Mouse (Mus musculus) stomach, postnatal 0 days (tissue): ENCODE results near the gene 1700037H04Rik. TPM values are rescaled to one million over a fixed set of nuclear protein-coding genes. Genes with fewer than 3 reads are reported as not detected.

Source experiments
- ATAC-seq: fragments of 200-750 bp; cut with Nextera tagmentation; 2 replicates; pipeline ENCODE4 v1.8.0; 2017; ENCODE audit not compliant: low FRiP score, low TSS enrichment
- DNase-seq: peaks from one replicate; pipeline ENCODE4 v3.0.0-alpha.2; 2016; ENCODE audit warnings: low spot score
- H3K27ac ChIP-seq: fragments of 300-500 bp; sonication (generic); replicated peaks from 2 replicates; pipeline ENCODE4 v1.5.1; 2014; ENCODE audit warnings: mild to moderate bottlenecking, control low read depth
- H3K27me3 ChIP-seq: fragments of 300-500 bp; sonication (generic); 2 replicates; pipeline ENCODE4 v1.6.1; 2014; ENCODE audit warnings: low read length; ENCODE audit not compliant: control insufficient read depth, insufficient read depth
- H3K36me3 ChIP-seq: fragments of 300-500 bp; sonication (generic); 2 replicates; pipeline ENCODE4 v1.6.1; 2014; ENCODE audit warnings: low read length, mixed read lengths; ENCODE audit not compliant: control insufficient read depth, insufficient read depth
- H3K4me1 ChIP-seq: fragments of 300-500 bp; sonication (generic); replicated peaks from 2 replicates; pipeline ENCODE4 v1.6.1; 2014; ENCODE audit warnings: antibody characterized with exemption; ENCODE audit not compliant: control insufficient read depth, insufficient read depth
- H3K4me2 ChIP-seq: fragments of 300-500 bp; sonication (generic); replicated peaks from 2 replicates; pipeline ENCODE4 v1.6.1; 2014; ENCODE audit warnings: low read depth, mild to moderate bottlenecking, control low read depth, moderate library complexity
- H3K4me3 ChIP-seq: fragments of 300-500 bp; sonication (generic); 2 replicates; pipeline ENCODE4 v1.5.1; 2014; ENCODE audit warnings: low read depth, low read length, control low read depth
- H3K9ac ChIP-seq: fragments of 300-500 bp; sonication (generic); 2 replicates; pipeline ENCODE4 v1.6.1; 2014; ENCODE audit warnings: mild to moderate bottlenecking, low read length, control low read depth, mixed read lengths
- H3K9me3 ChIP-seq: fragments of 300-500 bp; sonication (generic); 2 replicates; pipeline ENCODE4 v1.6.1; 2016; ENCODE audit warnings: low read length; ENCODE audit not compliant: control insufficient read depth
- CTCF ChIP-seq: IDR thresholded peaks from 2 replicates; pipeline ENCODE4 v1.5.1; 2016; ENCODE audit warnings: antibody characterized with exemption, low read depth, mild to moderate bottlenecking, moderate library complexity
- EP300 ChIP-seq: optimal IDR thresholded peaks from 2 replicates; pipeline ENCODE3; 2016; ENCODE audit warnings: antibody characterized with exemption
- WGBS: fragments of 180-500 bp; shearing (Covaris S2); extraction: QIAGEN DNeasy Blood & Tissue Kit; methylation state at CpG from one replicate; pipeline ENCODE4 v1.1.7; 2014; 5-methylcytosine and 5-hydroxymethylcytosine counted together
- polyA plus RNA-seq: library from polyadenylated mRNA; unstranded; fragments of >200 nt; fragmentation: Nextera tagmentation; extraction: Ambion mirVana; gene quantifications from 2 replicates; pipeline ENCODE4 v1.2.1, GENCODE M21; 2015

Gene 1700037H04Rik
- polyA plus RNA-seq, 1 experiment from 2014 or later, result 42.6 TPM

DNA sequence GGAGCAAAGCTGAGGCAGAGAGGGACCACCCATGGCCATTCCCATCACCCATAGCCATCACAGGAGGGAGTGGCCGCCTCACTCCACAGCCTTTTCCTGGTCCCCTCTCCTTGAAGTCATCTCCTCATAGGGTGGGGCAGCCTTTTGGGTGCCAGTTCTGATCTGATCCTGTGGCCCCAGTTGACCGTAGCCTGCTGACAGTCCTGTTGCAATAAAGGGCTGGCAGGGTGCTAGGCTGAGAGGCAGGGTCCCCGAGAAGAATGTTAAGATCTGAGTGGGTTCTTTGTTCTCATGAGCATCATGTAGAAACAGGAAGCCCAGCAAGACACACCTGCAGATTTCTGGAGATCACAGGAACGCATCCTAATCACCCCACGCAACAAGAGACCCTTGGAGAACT lies 31.7 kb downstream of the 1700037H04Rik start:
- ATAC-seq (no peak), DNase-seq (no peak)
- Histone ChIP-seq H3K4me1 (peaks cover 6% of the 10 kb centered on the region; the same call in 1 of the 2 replicates), H3K9me3 (no peaks in the 10 kb centered on the region), H3K36me3 (no peaks in the 10 kb centered on the region), H3K4me2 (peak overlapping the region; percentile 75), H3K27me3 (no peaks in the 10 kb centered on the region), H3K4me3 (peak overlapping the region; percentile 62), H3K9ac (peak overlapping the region; percentile 80; the same call in 1 of the 2 replicates), H3K27ac (peak overlapping the region; percentile 81; the same call in 1 of the 2 replicates)
- 70% methylated on average over 5 of the region's 5 CpGs for WGBS
- TF ChIP-seq EP300, result no peak
- no peak for TF ChIP-seq CTCF

DNA sequence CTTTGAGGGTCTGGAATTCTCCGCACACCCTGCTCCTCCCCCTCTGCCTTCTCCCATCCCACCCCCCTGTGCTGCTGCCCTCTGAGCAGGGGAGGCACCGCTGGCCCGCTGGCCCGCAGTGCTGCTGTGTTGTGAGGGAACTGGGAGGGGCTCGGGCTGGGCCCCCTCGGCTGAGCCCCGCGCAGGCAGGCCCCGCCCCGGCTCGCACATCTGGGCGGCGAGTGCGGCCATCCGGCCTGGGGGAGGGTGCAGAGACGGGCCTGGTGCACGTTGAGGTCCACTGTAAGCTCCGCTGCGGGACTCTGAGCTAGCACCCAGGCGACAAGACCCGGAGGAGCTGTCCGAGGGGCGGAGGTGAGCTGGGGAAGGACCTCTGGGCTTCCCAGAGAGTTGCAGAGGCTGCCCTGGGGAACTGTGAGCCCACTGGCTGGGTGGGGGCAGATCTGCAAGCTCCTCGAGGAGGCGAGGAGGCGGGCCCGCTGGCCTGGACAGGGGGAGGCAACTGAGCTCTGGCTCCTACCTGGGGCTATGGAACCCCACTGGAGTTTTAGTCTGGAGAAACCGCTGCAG lies 32.6 kb downstream of the 1700037H04Rik start, which contains the start of gene Hspa12b:
Gene Hspa12b (plus strand): TSS at position 120 of the 570 bp plus-strand sequence.
- H3K36me3 ChIP-seq, result no peaks in the 10 kb centered on the region
- ATAC-seq, result peak; percentile 78
- H3K4me3 ChIP-seq, result peak within 1 kb of the TSS; percentile 62
- H3K4me1 ChIP-seq, result peaks cover 6% of the 10 kb centered on the region; the same call in 1 of the 2 replicates
- H3K27ac ChIP-seq, result peak within 1 kb of the TSS; percentile 81
- H3K4me2 ChIP-seq, result peak within 1 kb of the TSS; percentile 75
- DNase-seq, result peak; percentile 67
- H3K9ac ChIP-seq, result peak within 1 kb of the TSS; percentile 80
- no peaks in the 10 kb centered on the region for H3K9me3 ChIP-seq
- WGBS, result 2% methylated on average over 28 of the region's 28 CpGs
- no peaks in the 10 kb centered on the region for H3K27me3 ChIP-seq
- TF ChIP-seq CTCF (no peak), EP300 (no peak)

DNA sequence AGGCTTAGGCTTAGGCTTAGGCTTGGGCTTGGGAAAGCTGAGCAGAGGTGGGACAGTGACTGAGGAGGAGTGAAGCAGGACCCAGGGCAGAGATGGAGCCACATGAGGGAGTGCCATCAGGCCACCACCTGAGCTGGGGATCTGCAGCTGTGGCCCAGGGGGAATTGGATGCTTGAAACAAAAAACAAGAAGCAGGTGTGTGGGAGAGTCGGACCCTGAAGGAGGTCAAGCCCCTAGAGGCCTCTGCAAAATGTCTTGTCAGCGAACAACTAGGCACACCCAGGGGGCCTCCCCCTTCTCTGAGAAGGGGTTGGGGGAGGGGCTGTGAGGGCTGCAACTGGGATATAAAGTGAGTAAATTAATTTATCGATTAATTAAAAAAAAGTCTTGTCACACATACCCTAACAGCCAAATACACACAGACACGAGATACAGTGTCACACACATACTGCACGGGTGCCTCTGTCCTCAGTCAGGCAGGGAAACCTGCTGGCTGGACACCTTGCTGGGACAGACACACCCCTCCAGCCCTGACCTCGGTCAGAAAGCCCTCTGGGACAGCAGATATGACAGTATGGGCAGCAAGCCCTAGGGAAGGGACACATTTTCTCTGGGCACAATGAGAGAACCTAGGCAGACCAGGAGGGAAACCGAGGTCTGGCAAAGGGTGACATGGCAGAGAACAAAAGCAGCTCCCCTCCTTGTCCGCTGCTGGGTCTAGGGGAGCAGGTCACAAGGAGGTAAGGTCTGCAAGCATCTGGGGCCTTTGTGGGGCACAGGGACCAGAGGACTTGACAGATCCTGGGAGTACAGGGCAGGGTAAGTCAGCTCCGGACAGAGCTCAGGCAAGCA lies 33.7 kb downstream of the 1700037H04Rik start:
- no peak for TF ChIP-seq EP300
- Histone ChIP-seq H3K4me2 (no peak overlapping the region), H3K36me3 (no peaks in the 10 kb centered on the region), H3K27ac (peak overlapping the region; percentile 81), H3K4me3 (no peak overlapping the region), H3K4me1 (peaks cover 6% of the 10 kb centered on the region; the same call in 1 of the 2 replicates), H3K9ac (no peak overlapping the region; the same call in 1 of the 2 replicates), H3K9me3 (no peaks in the 10 kb centered on the region), H3K27me3 (no peaks in the 10 kb centered on the region)
- DNase-seq (no peak), ATAC-seq (no peak)
- WGBS, result 61% methylated on average over 9 of the region's 9 CpGs

DNA sequence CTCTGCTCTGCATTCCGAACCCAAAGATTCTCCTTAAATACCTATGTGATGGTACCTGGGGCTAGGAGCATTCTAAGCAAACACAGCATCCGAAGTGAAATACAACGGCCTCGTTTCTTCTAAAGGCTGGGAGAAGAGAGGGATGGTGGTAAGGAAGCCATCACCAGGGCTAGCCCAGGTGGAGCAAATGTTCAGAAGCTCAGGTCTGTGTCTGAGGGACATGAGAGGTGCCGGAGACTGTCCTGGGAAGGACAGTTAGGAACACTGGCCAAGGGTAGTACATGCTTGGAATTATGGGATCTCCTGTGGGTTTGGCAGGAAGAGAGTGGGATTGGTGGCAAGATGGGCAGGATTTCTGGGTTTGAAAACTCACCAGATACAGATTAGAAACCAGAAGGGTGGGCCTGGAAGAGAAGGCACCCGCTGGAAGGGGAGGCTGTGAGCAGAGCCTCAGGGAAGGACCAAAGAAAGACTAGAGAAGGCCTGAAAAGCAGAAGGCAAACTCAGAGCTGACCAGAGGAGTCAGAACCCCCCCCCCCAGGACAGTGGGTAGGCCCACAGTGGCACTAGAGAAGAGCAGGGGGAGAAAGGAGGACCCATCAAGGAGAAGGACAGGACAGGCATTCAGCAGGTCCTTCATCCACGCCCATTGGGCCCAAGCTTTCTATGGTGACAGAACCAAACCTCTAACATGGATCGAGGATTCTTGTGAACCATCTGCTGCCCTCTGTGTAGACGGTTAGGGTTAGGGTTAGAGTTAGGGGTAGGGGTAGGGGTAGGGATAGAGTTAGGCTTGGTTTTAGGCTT lies 34.5 kb downstream of the 1700037H04Rik start:
- H3K36me3 ChIP-seq, result no peaks in the 10 kb centered on the region
- WGBS, result 95% methylated on average over 9 of the region's 9 CpGs

DNA sequence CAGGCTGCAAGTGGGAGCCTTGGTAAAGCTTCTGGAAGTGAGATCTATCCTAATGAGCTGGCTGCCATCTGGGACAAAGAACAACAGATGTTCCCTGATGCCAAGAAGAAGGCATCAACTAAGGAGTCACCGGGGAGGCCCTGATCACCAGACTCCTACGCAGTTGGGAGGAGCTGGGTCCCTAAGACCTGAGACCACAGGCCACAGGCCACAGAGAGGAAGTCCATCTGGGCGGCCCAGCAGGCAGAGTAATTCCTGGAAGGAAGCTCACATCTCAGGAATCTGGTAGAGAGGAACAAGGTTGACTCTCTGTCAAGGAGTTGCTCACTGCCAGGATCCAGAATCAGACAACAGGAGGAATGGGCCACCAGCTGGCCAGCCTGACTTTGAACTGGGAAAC lies 35.7 kb downstream of the 1700037H04Rik start:
- Histone ChIP-seq H3K4me3 (no peak overlapping the region), H3K9me3 (no peaks in the 10 kb centered on the region), H3K27me3 (no peaks in the 10 kb centered on the region), H3K4me1 (peaks cover 6% of the 10 kb centered on the region; the same call in 1 of the 2 replicates), H3K4me2 (no peak overlapping the region), H3K27ac (no peak overlapping the region), H3K36me3 (no peaks in the 10 kb centered on the region), H3K9ac (no peak overlapping the region)
- DNase-seq (peak; percentile 9), ATAC-seq (no peak)
- TF ChIP-seq EP300, result no peak
- no peak for TF ChIP-seq CTCF
- WGBS, result 69% methylated on average over 3 of the region's 3 CpGs

More for the DNA sequence above, 34.5 kb downstream of the 1700037H04Rik start:
- no peak overlapping the region for H3K4me2 ChIP-seq
- ATAC-seq, result no peak
- H3K4me3 ChIP-seq, result no peak overlapping the region
- no peak for DNase-seq
- no peaks in the 10 kb centered on the region for H3K9me3 ChIP-seq
- H3K27me3 ChIP-seq, result no peaks in the 10 kb centered on the region
- no peak overlapping the region for H3K27ac ChIP-seq
- H3K9ac ChIP-seq, result no peak overlapping the region
- H3K4me1 ChIP-seq, result peaks cover 6% of the 10 kb centered on the region; the same call in 1 of the 2 replicates
- no peak for TF ChIP-seq CTCF
- no peak for TF ChIP-seq EP300
